Mouse (Mus musculus) kidney, adult 11 months (tissue): Measurements from ENCODE around the gene Yif1b.

ENCODE experiments used
- DNase-seq: peaks from one replicate; pipeline ENCODE4 v3.0.0; 2022

Gene Yif1b

DNA sequence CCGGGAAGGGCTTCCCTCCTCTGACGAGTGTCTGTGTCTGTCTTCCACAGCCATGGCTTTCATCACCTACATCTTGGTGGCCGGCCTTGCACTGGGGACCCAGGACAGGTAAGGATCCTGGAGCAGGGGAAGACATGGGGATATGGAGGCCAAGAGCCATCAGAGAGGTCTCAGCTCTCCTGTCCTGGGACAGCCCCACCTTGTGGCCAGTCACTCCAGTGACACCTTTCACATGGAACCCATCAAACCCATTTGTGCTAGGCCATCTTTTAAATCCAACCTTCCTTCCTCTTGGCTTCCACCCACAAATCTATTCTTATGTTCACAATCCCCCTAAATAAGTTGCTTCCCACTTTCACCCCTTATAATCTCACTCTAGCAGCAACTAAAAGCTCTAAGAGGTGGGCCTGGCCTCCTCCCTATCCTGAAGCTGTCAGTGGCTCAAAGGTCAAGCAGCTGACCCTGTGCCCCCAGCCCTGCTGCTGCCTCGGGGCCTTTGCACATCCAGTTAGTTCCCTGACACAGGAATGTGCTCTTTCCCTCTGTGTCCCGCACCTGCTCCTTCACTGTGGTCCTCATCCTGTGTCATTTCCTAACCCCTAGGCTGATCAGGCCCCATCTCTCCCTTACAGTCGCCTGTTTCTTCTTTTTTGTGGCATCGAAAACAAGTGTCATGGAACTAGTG lies 6.7 kb downstream of the Yif1b start:
- DNase-seq = no peak

DNA sequence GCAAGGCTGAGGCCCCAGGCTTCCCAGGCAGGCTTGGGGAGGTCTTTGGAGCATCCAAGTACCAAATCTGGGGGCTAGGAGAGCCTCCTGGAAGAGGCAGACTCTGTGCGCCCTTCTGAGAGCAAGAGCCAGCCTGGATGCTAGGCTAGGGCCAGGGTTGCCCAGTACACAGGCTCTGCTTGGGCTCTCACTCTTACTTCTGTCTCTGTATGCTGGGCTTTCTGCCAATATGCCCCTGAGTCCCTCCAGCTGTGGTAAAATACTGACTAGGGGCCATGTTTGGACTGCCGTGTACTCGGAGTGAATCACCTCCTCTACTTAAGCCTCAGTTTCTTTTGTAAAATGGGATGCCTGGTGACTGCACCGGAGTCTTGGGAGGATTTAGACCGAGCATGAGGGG lies 7.9 kb downstream of the Yif1b start:
- DNase-seq = no peak

DNA sequence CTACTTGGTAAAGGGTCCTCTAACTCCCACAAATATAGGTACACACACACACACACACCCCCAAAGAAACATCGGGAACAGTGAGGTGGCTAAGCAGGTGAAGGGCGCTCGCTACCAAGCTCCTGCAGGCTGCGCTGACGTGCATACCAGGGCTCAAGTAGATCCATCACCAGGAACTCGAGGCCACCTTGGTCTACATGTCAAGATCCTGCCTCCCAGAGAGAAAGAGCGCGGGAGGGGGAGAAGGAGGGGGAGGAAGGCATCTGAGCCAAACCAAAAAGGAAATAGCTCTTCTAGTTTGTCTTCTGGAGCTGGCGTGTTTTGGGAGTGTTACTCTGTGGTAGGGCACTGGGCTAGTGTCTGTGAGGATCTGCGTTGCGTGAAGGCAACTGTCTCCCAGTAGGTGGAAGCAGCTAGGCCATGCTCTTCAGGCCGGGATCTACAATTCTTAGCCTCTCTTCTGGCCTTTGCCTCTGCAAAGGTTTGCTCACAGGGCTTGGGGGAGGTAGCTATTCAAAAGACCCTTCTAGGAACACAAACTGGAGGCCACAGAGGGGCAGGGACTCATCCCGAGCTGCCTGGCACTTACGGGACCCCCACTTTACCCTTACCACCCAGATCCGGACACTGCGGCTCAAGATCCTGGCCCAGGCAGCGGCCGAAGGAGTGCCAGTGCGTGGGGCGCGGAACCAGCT lies 8.6 kb downstream of the Yif1b start:
- DNase-seq = no peak

DNA sequence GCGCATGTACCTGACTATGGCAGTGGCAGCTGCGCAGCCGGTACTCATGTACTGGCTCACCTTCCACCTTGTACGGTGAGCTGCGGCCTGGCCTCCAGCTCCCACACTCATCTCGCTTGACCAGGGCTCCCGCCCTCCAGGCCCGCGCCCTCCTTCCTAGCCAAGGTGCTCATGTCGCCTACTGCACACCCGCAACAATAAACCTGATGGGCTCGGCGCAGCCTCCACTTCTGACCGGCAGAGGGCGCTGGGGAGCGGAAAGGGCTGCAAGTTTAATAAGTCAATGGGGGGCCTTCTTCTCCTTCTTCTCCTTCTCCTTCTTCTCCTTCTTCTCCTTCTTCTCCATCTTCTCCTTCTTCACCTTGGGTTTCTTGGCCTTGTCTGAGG lies 9.2 kb downstream of the Yif1b start:
- DNase-seq = peak; percentile 72

DNA sequence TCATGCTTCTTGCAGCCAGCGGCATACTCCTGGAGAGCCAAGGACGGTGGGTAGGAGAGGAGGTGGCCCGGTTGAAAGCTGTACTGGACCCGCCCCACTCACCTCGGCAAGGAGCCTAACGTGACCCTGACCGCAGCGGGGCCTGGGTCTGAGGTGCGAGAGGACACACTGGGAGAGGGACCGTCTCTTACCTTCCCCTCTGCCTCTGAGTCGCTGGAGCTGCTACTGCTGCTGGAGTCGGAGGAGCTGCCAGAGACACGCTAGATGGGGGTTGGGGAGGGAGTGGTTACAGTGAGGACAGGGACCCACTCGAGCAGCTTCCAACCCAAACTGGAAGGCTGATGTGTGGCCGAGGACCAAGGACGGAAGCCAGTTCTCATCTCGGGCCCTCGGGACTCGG lies 9.6 kb downstream of the Yif1b start:
- no peak for DNase-seq

DNA sequence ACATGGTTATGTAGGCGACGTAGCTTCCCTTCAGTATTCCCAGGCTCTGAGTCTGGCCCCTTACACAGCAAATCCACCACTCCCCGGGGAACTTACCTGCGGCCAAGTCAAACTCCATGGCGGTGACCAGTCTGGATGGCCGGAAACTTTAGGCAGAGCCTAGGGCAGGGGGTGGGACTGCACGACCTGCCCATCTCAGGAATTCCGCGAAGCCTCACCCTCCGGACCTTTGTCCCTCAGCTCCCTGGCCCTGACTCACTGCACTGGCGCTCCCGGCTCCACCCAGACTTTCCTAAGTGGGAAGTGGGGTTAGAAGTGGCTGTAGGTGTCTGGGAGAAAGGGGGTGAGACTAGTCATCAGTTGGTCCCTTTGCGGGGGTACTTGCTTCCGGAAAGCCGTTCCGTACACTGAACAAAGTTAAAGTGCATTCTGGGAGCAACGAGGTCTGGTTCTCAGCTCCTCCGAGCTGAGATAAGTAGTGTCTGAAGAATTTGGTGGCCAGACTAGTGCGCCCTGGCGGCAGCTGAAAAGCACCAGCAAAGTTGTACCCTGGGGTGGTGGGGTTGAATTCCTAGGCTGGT lies 10.2 kb downstream of the Yif1b start, which contains the start of gene 2200002D01Rik:
Gene 2200002D01Rik (minus strand): TSS at position 206 of the 581 bp plus-strand sequence.
- DNase-seq = peak; percentile 71

DNA sequence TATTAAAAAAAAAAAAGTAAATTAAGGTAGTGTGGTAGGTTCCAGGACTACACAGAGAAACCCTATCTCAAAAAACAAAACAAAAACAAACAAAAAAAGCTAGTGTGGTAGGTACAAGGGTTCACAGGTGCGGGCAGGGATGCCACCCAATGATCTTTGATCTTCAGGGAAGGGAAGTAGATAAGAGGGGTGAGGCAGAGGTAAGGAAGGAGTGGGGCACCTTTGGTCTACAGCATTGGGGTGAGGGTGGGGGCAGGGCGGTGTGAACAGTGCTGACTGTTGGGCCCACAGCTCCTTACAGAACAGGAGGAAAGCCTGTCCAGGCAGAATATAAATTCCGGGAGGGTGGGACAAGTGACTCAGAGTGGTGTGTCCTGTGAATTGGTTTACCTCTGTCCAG lies 13.0 kb downstream of the Yif1b start:
- no peak for DNase-seq

DNA sequence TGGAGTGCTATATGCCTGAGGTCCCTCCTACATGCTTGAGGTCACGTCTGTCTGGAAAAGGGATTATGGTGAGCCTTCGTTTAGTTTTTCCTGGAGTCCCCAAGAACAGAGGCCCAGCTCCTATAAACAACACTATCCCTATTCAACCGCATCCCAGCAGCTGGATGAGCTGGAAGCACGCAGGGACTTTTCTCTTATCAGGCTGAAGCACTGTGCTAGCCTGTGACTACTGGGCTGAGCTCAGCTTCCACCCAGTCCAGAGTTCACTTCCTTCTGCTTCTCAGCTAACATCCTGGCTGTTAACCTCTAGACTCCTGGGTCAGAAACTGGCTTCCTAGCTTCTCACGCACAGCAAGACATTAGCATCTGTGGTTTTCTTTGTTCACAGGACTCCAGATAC lies 15.7 kb downstream of the Yif1b start:
- peak; percentile 64 for DNase-seq

DNA sequence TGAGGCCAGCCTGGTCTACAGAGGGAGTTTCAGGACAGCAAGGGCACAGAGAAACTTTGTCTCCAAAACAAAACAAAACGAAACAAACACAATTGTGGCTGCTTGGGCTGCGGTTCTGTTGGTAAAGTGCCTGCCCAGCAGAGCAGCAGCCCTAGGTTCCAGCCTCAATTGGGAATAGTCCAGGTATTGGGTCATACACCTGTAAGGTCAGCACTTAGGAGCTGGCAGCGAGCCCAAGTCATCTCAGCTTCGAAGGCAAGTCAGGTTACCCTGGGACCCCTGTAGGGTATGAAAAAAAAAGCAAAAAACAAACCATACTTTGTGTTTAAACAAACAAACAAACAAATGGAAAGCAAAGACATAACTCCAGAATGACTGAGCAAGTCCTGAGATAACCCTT lies 17.7 kb downstream of the Yif1b start:
- no peak for DNase-seq

DNA sequence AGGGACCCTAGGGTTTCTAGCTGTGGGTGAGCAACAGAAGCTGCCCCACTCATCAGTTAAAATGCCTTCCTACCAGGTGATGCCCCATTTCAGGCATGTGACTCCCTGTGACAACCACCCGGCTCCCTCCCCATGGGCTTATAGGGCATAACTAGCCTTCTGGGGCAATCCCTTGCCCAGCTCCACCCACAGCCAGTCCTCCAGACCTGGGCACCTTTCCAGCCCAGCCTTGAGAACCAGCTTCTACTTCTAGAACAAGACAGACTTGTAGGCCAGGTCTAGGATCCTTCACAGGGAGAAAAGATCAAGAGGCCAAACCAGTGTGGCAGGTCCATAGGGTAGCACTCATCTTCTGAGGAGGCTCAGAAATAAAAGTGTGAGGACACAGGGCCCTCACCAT lies 19.2 kb downstream of the Yif1b start:
- DNase-seq = peak; percentile 88

DNA sequence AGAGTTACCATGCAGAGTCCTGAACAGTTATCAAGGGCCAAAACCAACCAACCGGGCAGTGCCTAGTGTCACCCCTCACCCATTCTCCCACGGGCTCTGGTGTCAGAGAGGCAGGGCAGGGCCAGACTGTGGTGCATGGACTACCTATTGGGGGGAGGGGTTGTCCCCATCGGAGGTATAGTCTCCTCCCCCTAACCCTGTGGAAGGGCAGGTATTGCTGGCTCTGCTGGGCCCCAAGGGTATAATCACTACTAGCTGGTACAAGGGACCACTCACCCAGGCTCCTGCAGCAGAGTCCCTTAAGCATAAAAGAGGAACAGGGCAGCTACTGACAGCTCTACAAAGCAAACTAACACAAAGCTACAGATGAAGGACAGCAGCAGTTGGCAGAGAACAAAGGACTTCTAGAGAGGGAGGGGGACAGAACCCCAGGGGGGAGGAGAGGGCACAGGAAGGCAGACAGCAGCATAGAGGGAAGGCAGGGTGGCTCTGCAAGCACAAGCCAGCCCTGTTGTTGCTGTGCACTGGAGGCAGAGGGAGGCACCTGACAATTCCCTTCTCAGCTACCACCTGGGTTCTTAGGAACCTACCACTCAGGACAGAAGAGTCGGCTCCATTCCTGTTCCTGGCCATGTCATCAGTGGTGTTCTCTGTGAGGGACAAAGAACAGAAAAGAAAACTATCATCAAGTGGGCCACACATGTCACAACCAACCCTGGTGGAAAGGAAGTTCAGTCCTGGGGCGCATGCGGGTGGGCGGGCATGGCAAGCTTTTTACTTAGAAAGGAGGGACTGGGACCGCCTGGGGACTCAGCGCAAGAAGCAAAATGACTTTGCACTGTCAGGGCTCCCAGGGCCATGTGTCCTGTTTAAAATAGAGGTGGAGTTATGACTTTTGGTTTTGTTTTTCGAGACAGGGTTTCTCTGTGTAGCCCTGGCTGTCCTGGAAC lies 21.9 kb downstream of the Yif1b start:
- no peak for DNase-seq

DNA sequence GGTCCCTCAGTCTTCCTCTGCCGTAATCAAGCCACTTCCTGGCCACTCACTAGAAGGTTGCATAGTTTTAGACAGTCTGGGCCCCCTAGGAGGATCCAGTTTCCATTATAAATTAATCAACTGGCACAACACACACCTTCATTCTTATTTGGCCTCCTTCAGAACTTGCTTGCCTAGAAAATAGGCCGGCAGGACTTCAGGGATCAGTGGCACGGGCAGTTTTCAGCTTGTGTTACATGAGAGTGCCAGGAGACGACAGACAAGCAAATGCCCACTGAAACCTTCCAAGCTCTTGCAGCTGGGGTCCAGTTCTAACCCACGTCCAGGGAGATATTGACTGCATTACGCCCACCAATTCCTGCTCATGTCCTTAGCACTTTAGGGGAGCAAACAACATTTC lies 24.0 kb downstream of the Yif1b start:
- DNase-seq = peak; percentile 70

DNA sequence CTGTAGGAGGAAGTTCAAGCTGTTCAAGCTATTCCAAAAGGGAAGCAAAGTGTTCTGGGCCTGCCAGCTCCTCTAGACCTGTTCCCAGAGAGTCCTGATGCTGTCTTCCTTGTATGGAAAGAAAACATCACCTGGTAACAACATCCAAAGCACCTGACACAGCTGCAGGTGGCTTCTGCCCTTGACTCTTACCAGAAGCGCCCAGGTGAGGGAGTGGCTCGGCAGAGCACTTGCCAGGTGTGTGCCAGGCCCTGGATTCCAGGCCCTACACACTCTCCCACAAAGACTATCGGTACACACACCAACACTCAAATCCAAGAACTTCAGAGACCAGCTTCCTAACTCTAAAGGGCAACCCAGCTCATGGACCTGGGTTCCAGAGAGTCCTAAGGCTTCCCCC lies 25.7 kb downstream of the Yif1b start:
- DNase-seq = no peak

DNA sequence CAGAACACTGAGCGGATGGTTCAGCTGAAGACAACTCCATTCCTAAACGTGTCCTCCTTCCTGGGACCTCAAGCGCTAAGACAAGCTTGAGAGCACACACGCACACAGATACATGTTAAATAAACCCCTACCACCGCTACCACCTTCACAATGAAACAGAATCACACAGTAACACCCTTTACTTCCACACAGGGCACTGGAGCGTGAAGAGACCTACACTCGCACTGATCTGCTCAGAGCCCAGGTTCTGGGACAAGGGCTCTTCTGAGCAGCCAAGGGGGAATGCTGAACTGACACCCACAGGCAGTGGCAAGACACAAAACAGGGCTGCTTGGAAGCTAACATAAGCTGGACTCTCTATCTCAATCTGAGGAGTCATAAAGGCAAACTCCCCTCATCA lies 27.5 kb downstream of the Yif1b start:
- no peak for DNase-seq

DNA sequence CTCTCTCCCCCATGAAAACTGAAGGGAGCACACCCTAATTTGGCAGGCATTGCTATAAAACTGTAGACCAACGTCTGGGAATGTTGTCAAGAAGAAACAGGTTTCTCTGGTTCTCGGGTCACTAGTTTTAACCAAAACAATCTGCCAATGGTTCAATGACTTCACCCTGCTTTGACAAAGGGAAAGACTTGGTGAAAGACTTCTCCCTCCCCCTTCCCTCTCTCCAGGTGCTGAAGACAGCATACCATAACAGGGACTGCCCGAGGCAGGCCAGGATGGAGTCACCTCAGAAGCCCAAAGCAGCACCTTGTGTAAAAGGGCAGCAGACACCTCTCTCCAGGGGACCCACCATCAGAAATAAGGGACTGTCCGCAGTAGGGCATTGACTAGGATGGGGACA lies 28.8 kb downstream of the Yif1b start:
- DNase-seq = peak; percentile 74

DNA sequence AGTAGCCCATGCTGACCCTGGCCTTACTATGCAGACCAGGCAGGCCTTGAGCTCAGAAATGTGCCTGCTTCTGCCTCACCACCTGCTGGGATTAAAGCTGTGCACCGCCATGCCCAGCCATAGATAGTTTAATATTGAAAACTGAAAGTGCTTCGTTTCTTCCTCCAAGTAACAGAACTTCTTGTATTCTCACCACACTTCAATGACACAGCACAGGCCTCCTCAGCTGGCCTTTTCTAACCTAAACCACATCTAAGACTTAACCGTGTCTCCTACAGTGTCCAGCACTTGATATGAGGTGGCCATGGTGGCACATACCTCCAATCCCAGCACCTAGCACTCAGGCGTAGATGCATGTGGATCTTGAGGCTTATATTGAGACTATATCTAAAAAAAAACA lies 32.3 kb downstream of the Yif1b start:
- no peak for DNase-seq

DNA sequence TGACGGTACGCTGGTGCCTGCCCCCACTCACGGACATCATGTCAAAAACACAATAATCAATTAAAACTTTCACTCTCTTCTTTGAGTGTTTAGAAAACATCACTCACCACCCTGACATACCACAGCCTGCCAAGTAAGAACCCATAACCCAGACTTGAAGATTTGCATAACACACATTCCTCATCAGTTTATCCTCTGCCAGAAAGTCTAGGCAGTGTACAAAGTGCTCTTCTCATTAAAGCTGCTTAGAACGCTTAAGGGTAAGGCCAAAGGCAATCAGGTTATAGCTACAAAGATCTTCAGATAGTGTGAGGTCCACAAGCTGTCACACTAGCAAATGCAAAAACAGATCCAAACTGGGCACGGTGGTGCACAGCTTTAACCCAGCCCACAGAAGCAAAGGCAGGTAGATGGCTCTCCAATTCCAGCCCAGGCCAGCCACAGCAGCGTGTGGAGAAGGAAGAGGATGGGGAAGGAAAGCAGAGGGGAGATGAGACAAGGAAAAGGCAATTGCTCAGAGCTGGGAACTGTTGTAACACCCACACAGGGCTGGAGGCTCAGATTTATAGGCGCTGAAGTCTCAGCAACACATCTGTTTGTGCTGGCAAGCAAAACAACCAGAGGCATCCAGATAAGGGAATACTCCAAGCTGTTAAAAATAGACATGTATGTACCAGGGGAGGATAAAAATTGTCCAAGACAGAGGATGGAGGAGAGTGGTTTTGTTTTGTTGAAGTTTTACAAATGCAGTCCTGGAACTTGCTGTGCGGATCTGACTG lies 33.7 kb downstream of the Yif1b start:
- DNase-seq = peak; percentile 40

DNA sequence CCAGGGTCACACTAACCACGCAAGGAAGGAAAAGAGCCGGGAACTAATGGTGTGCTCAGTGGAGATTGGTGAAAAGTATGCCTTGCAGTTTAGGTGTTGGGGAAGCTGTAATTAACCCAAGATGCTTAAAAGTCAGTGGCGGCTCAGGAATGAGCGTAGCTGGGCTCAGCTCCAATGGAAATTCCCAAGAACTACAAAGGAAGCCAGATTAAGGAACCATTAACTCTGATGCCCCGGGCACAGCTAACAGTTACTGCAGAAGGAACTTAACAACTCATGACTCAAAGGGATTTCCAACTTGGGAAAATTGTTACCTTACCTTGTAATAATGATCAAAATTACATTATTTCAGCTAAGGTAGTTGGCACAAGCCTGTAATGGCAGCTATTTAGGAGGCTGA lies 38.6 kb downstream of the Yif1b start:
- DNase-seq = peak; percentile 81

DNA sequence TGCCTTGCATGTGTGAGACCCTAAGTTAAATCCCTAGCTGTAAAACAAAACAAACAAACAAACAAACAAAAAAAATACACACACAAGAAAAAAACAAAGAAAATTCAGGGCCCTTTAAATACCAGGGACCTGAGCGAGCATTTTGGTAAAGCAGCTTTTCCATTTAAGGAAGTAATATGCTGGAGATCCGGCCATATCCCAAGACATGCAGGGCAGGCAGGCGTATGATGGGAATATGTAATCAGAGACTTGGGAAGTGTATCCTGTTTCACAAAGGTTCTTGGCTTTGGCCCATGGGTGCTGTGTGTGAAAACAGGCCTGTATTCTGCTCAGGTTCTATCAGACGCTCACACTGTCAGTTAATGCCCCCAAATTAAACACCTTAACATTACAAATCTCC lies 39.4 kb downstream of the Yif1b start:
- no peak for DNase-seq

DNA sequence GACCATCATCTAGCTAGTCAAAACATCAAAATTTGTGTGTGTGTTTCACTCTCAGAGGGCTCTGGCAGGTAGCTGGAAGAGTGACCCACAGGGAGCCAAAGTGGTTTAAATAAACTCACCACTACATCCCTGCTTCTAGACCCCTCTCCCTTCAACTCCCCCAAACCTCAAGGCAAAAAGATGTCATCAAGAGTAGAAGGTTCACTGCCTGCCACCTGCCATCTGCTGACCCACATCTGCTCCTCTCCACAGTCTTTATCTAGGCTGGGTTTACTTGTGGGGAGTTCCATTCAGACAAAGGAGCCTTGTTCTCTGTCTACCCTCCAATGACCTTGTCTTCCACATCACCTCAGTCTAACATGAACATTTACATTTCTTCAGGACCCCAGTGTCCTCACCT lies 41.1 kb downstream of the Yif1b start:
- DNase-seq = no peak

DNA sequence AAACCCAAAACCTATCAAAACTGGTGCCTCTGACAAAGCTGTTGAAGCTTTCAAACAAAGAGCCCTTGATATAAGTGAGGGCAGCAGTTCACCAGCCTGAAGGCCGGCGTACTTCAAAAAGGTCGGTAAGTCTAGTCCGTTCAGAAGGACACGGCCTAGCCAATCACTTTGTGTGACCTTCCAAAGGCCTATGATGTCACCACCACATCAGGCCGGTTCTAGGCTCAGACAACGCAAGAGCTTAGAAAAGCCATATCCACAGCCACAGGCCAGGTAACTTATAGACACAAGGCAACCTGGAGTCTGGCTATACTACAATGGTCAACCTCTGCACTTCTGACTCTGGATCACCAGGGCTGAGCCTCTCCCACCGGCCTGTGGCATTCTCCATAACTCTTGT lies 41.8 kb downstream of the Yif1b start:
- no peak for DNase-seq

DNA sequence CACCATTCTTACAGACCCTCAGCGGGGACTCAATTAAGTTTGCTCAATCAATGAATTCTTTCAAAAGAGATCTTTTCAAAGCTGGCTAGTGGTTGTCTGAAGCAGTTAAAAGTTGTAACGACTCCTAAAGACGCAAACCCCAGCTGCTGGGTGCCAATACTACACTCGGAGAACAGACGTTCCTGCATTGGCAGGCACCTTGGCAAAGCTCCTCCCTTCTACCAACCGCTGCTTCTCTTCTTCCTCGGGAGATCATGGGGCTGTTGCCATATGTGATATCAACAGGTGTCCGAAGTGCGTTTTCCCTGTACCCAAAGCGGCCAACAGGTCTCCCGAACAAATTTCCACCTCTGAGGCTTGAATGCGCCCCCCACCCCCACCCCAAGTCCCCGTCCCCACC lies 42.7 kb downstream of the Yif1b start:
- peak; percentile 40 for DNase-seq
